Mouse (Mus musculus) olfactory bulb, adult 2 months (tissue): Measurements from ENCODE around the gene Mrpl9.

Source experiments
- CTCF ChIP-seq: fragments of 200-500 bp; IDR thresholded peaks from 2 replicates; pipeline ENCODE4 v1.5.1; 2012; ENCODE audit warnings: low read depth, mild to moderate bottlenecking, low read length, moderate library complexity; ENCODE audit not compliant: insufficient read depth
- POLR2A ChIP-seq: fragments of 200-500 bp; IDR thresholded peaks from 2 replicates; pipeline ENCODE4 v1.6.1; 2012; ENCODE audit warnings: mild to moderate bottlenecking, low read depth, low read length, moderate library complexity; ENCODE audit not compliant: insufficient read depth

DNA sequence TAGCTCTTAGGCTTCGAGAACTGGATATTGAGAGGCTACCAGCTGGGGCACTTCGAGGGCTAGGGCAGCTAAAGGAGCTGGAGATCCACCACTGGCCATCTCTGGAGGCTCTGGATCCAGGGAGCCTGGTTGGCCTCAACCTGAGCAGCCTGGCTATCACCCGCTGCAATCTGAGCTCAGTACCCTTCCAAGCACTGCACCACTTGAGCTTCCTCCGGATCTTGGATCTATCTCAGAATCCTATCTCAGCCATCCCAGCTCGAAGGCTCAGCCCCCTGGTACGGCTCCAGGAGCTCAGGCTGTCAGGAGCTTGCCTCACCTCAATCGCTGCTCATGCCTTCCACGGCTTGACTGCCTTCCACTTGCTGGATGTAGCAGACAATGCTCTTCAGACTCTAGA, 40.7 kb upstream of the Mrpl9 start:
- no peak for TF ChIP-seq POLR2A
- TF ChIP-seq CTCF, result no peak
